Mouse (Mus musculus): ENCODE results near the gene Tes. TPM values are rescaled to one million over a fixed set of nuclear protein-coding genes. Genes with fewer than 3 reads are reported as not detected.

The Tes gene
- polyA plus RNA-seq, 1 experiment from 2014 or later = 85.2 TPM

- H3K27me3 ChIP-seq (ENCODE audit: control insufficient read depth, insufficient read depth, low read length) = no peaks in the 10 kb centered on the region
- H3K27ac ChIP-seq (ENCODE audit: low read depth, low read length) = no peak overlapping the region
- no peaks in the 10 kb centered on the region for H3K4me1 ChIP-seq (ENCODE audit: control insufficient read depth, insufficient read depth, low read length)
- no peaks in the 10 kb centered on the region for H3K36me3 ChIP-seq (ENCODE audit: control insufficient read depth, insufficient read depth, low read length)
- 76% methylated on average over 5 of the region's 5 CpGs for WGBS
- no peak for ATAC-seq (ENCODE audit: low read depth)
- no peak overlapping the region for H3K4me2 ChIP-seq (ENCODE audit: low read depth, low read length)
- H3K4me3 ChIP-seq (ENCODE audit: low read depth, low read length) = no peak overlapping the region
- no peak overlapping the region for H3K9ac ChIP-seq (replicated peaks; ENCODE audit: low read depth, low read length)
- no peaks in the 10 kb centered on the region for H3K9me3 ChIP-seq (ENCODE audit: control insufficient read depth, low read length)
Observed at GRCm38 (mm10) chr6:17114588-17114987, 49.6 kb downstream of the Tes start.

- Histone ChIP-seq H3K4me2 (ENCODE audit: low read depth, low read length) (no peak overlapping the region), H3K9me3 (ENCODE audit: control insufficient read depth, low read length) (no peaks in the 10 kb centered on the region), H3K4me3 (ENCODE audit: low read depth, low read length) (no peak overlapping the region), H3K27me3 (ENCODE audit: control insufficient read depth, insufficient read depth, low read length) (no peaks in the 10 kb centered on the region), H3K36me3 (ENCODE audit: control insufficient read depth, insufficient read depth, low read length) (no peaks in the 10 kb centered on the region), H3K4me1 (ENCODE audit: control insufficient read depth, insufficient read depth, low read length) (no peaks in the 10 kb centered on the region), H3K9ac (replicated peaks; ENCODE audit: low read depth, low read length) (no peak overlapping the region), H3K27ac (ENCODE audit: low read depth, low read length) (no peak overlapping the region)
- 81% methylated on average over 2 of the region's 2 CpGs for WGBS
- ATAC-seq (ENCODE audit: low read depth) = no peak
Observed at GRCm38 (mm10) chr6:17115046-17115790, 50.3 kb downstream of the Tes start.

GRCm38 (mm10) chr6:17119521-17120232, 54.7 kb downstream of the Tes start:
- no peak for ATAC-seq (ENCODE audit: low read depth)
- WGBS = 90% methylated on average over 7 of the region's 7 CpGs
- Histone ChIP-seq H3K4me1 (ENCODE audit: control insufficient read depth, insufficient read depth, low read length) (no peaks in the 10 kb centered on the region), H3K9me3 (ENCODE audit: control insufficient read depth, low read length) (no peaks in the 10 kb centered on the region), H3K27me3 (ENCODE audit: control insufficient read depth, insufficient read depth, low read length) (no peaks in the 10 kb centered on the region), H3K9ac (replicated peaks; ENCODE audit: low read depth, low read length) (no peak overlapping the region), H3K4me3 (ENCODE audit: low read depth, low read length) (no peak overlapping the region), H3K36me3 (ENCODE audit: control insufficient read depth, insufficient read depth, low read length) (no peaks in the 10 kb centered on the region), H3K4me2 (ENCODE audit: low read depth, low read length) (no peak overlapping the region), H3K27ac (ENCODE audit: low read depth, low read length) (no peak overlapping the region)

GRCm38 (mm10) chr6:17140021-17140420, 75.1 kb downstream of the Tes start:
- no peak overlapping the region for H3K4me3 ChIP-seq (ENCODE audit: low read depth, low read length)
- H3K9ac ChIP-seq (replicated peaks; ENCODE audit: low read depth, low read length) = no peak overlapping the region
- H3K9me3 ChIP-seq (ENCODE audit: control insufficient read depth, low read length) = no peaks in the 10 kb centered on the region
- H3K36me3 ChIP-seq (ENCODE audit: control insufficient read depth, insufficient read depth, low read length) = no peaks in the 10 kb centered on the region
- no peak overlapping the region for H3K27ac ChIP-seq (ENCODE audit: low read depth, low read length)
- 83% methylated on average over 2 of the region's 2 CpGs for WGBS
- H3K4me1 ChIP-seq (ENCODE audit: control insufficient read depth, insufficient read depth, low read length) = no peaks in the 10 kb centered on the region
- H3K27me3 ChIP-seq (ENCODE audit: control insufficient read depth, insufficient read depth, low read length) = no peaks in the 10 kb centered on the region
- H3K4me2 ChIP-seq (ENCODE audit: low read depth, low read length) = no peak overlapping the region
- no peak for ATAC-seq (ENCODE audit: low read depth)

- 22% methylated on average over 4 of the region's 4 CpGs for WGBS
- Histone ChIP-seq H3K4me2 (ENCODE audit: low read depth, low read length) (no peak overlapping the region), H3K27me3 (ENCODE audit: control insufficient read depth, insufficient read depth, low read length) (no peaks in the 10 kb centered on the region), H3K9ac (replicated peaks; ENCODE audit: low read depth, low read length) (no peak overlapping the region), H3K36me3 (ENCODE audit: control insufficient read depth, insufficient read depth, low read length) (no peaks in the 10 kb centered on the region), H3K9me3 (ENCODE audit: control insufficient read depth, low read length) (no peaks in the 10 kb centered on the region), H3K4me1 (ENCODE audit: control insufficient read depth, insufficient read depth, low read length) (no peaks in the 10 kb centered on the region), H3K27ac (ENCODE audit: low read depth, low read length) (no peak overlapping the region), H3K4me3 (ENCODE audit: low read depth, low read length) (no peak overlapping the region)
- ATAC-seq (ENCODE audit: low read depth) = no peak
Observed at GRCm38 (mm10) chr6:17142577-17143359, 77.8 kb downstream of the Tes start.

- H3K9me3 ChIP-seq (ENCODE audit: control insufficient read depth, low read length) = no peaks in the 10 kb centered on the region
- no peaks in the 10 kb centered on the region for H3K36me3 ChIP-seq (ENCODE audit: control insufficient read depth, insufficient read depth, low read length)
- no peak overlapping the region for H3K9ac ChIP-seq (replicated peaks; ENCODE audit: low read depth, low read length)
- H3K4me2 ChIP-seq (ENCODE audit: low read depth, low read length) = no peak overlapping the region
- ATAC-seq (ENCODE audit: low read depth) = no peak
- no peaks in the 10 kb centered on the region for H3K4me1 ChIP-seq (ENCODE audit: control insufficient read depth, insufficient read depth, low read length)
- H3K27ac ChIP-seq (ENCODE audit: low read depth, low read length) = no peak overlapping the region
- H3K27me3 ChIP-seq (ENCODE audit: control insufficient read depth, insufficient read depth, low read length) = no peaks in the 10 kb centered on the region
- WGBS = 73% methylated on average over 4 of the region's 4 CpGs
- no peak overlapping the region for H3K4me3 ChIP-seq (ENCODE audit: low read depth, low read length)
Observed at GRCm38 (mm10) chr6:17151071-17151715, 86.2 kb downstream of the Tes start.

GRCm38 (mm10) chr6:17152551-17152950, 87.6 kb downstream of the Tes start:
- no peaks in the 10 kb centered on the region for H3K9me3 ChIP-seq (ENCODE audit: control insufficient read depth, low read length)
- H3K4me2 ChIP-seq (ENCODE audit: low read depth, low read length) = no peak overlapping the region
- no peak overlapping the region for H3K27ac ChIP-seq (ENCODE audit: low read depth, low read length)
- no peak for ATAC-seq (ENCODE audit: low read depth)
- no peaks in the 10 kb centered on the region for H3K36me3 ChIP-seq (ENCODE audit: control insufficient read depth, insufficient read depth, low read length)
- no peak overlapping the region for H3K4me3 ChIP-seq (ENCODE audit: low read depth, low read length)
- H3K27me3 ChIP-seq (ENCODE audit: control insufficient read depth, insufficient read depth, low read length) = no peaks in the 10 kb centered on the region
- H3K4me1 ChIP-seq (ENCODE audit: control insufficient read depth, insufficient read depth, low read length) = no peaks in the 10 kb centered on the region
- H3K9ac ChIP-seq (replicated peaks; ENCODE audit: low read depth, low read length) = no peak overlapping the region
- 16% methylated on average over 3 of the region's 3 CpGs for WGBS

Measured in neural tube, embryonic 14.5 days (tissue).